Mouse (Mus musculus) activated CD4-positive, CD25-positive, alpha-beta regulatory T cell (primary cell): ENCODE results near the gene Zswim2. TPM values are rescaled to one million over a fixed set of nuclear protein-coding genes. Genes with fewer than 3 reads are reported as not detected.

ENCODE experiments used
- polyA plus RNA-seq, 2 experiments: library from polyadenylated mRNA; unstranded; fragments of 100-300 nt; shearing (Covaris generic); gene quantifications; one replicate each; pipeline ENCODE4 v1.2.1; 2017

The Zswim2 gene
- not detected for polyA plus RNA-seq

DNA sequence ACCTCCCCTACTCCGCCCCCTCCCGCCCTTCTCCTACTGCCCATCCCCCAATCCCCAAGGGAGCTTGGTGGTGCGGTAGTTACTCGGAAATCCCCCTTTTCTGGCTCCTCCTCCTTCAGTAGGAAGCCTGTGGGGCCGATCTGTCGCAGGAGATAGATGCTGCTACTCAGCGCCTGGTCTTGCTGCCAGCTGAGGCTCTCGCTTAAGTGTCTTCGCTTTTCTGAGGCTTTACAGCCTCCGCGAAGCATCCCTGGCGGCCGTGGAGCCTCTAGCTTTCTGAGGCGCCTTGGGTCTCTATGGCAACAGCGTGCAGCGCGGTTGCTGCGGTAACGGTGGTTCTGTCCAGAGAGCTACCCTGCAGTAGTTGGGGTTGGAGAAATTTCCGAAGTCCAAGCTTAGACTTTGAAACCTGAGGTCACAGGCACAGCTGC is at the start of gene Zswim2:
Gene Zswim2, minus strand, starts transcription at position 298 of the 431 bp plus-strand sequence.

DNA sequence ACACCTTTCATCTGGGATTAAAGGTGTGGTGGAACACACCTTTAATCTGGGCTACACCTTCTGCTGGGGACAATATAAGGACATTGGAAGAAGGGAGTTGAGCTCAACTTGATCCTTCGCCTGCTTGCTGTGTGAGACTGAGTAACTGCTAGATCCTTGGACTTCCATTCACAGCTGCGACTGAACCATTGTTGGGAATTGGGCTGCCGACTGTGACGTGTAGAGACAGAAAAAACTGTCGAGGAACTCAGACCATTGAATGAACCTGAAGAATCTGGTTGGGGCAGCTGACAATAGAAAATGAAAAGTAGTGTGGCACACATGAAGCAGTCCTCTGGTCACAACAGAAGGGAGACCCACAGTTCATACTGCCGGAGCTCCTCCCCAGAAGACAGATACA is 49.2 kb upstream of the Zswim2 start, which contains the start of gene Gm13691:
Gene Gm13691, plus strand, starts transcription at position 301 of the 400 bp plus-strand sequence.

DNA sequence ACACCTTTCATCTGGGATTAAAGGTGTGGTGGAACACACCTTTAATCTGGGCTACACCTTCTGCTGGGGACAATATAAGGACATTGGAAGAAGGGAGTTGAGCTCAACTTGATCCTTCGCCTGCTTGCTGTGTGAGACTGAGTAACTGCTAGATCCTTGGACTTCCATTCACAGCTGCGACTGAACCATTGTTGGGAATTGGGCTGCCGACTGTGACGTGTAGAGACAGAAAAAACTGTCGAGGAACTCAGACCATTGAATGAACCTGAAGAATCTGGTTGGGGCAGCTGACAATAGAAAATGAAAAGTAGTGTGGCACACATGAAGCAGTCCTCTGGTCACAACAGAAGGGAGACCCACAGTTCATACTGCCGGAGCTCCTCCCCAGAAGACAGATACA is 43.4 kb upstream of the Zswim2 start, which contains the start of gene Gm13697:
Gene Gm13697, plus strand, starts transcription at position 301 of the 400 bp plus-strand sequence.

DNA sequence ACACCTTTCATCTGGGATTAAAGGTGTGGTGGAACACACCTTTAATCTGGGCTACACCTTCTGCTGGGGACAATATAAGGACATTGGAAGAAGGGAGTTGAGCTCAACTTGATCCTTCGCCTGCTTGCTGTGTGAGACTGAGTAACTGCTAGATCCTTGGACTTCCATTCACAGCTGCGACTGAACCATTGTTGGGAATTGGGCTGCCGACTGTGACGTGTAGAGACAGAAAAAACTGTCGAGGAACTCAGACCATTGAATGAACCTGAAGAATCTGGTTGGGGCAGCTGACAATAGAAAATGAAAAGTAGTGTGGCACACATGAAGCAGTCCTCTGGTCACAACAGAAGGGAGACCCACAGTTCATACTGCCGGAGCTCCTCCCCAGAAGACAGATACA is 37.6 kb upstream of the Zswim2 start, which contains the start of gene Gm13694:
Gene Gm13694, plus strand, starts transcription at position 301 of the 400 bp plus-strand sequence.

DNA sequence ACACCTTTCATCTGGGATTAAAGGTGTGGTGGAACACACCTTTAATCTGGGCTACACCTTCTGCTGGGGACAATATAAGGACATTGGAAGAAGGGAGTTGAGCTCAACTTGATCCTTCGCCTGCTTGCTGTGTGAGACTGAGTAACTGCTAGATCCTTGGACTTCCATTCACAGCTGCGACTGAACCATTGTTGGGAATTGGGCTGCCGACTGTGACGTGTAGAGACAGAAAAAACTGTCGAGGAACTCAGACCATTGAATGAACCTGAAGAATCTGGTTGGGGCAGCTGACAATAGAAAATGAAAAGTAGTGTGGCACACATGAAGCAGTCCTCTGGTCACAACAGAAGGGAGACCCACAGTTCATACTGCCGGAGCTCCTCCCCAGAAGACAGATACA is 31.8 kb upstream of the Zswim2 start, which contains the start of gene Gm13696:
Gene Gm13696, plus strand, starts transcription at position 301 of the 400 bp plus-strand sequence.

DNA sequence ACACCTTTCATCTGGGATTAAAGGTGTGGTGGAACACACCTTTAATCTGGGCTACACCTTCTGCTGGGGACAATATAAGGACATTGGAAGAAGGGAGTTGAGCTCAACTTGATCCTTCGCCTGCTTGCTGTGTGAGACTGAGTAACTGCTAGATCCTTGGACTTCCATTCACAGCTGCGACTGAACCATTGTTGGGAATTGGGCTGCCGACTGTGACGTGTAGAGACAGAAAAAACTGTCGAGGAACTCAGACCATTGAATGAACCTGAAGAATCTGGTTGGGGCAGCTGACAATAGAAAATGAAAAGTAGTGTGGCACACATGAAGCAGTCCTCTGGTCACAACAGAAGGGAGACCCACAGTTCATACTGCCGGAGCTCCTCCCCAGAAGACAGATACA is 26.0 kb upstream of the Zswim2 start, which contains the start of gene Gm13695:
Gene Gm13695, plus strand, starts transcription at position 301 of the 400 bp plus-strand sequence.

DNA sequence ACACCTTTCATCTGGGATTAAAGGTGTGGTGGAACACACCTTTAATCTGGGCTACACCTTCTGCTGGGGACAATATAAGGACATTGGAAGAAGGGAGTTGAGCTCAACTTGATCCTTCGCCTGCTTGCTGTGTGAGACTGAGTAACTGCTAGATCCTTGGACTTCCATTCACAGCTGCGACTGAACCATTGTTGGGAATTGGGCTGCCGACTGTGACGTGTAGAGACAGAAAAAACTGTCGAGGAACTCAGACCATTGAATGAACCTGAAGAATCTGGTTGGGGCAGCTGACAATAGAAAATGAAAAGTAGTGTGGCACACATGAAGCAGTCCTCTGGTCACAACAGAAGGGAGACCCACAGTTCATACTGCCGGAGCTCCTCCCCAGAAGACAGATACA is 20.2 kb upstream of the Zswim2 start, which contains the start of gene Gm13693:
Gene Gm13693, plus strand, starts transcription at position 301 of the 400 bp plus-strand sequence.

DNA sequence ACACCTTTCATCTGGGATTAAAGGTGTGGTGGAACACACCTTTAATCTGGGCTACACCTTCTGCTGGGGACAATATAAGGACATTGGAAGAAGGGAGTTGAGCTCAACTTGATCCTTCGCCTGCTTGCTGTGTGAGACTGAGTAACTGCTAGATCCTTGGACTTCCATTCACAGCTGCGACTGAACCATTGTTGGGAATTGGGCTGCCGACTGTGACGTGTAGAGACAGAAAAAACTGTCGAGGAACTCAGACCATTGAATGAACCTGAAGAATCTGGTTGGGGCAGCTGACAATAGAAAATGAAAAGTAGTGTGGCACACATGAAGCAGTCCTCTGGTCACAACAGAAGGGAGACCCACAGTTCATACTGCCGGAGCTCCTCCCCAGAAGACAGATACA is 14.4 kb upstream of the Zswim2 start, which contains the start of gene Gm13698:
Gene Gm13698, plus strand, starts transcription at position 301 of the 400 bp plus-strand sequence.

Other genes with a start within 250 kb of the Zswim2 start
- 10 to 100 TPM; 38.5 to 70.0 TPM for gene Itgav, start 216.8 kb downstream of the Zswim2 start, polyA plus RNA-seq
- gene Fam171b, start 128.6 kb downstream of the Zswim2 start, polyA plus RNA-seq = under 1 TPM in 1 of 2 experiments, not detected in 1; 0.14 TPM
- gene Gm13698, start 14.5 kb upstream of the Zswim2 start, polyA plus RNA-seq = under 1 TPM in 1 of 2 experiments, not detected in 1; 0.16 TPM
- gene Gm13693, start 20.3 kb upstream of the Zswim2 start, polyA plus RNA-seq = under 1 TPM in 1 of 2 experiments, not detected in 1; 0.16 TPM
- not detected for gene Gm13695, start 26.1 kb upstream of the Zswim2 start, polyA plus RNA-seq
- gene Gm13696, start 31.9 kb upstream of the Zswim2 start, polyA plus RNA-seq = under 1 TPM in 1 of 2 experiments, not detected in 1; 0.16 TPM
- gene Gm13694, start 37.7 kb upstream of the Zswim2 start, polyA plus RNA-seq = under 1 TPM in 1 of 2 experiments, not detected in 1; 0.16 TPM
- gene Gm13697, start 43.5 kb upstream of the Zswim2 start, polyA plus RNA-seq = under 1 TPM in 1 of 2 experiments, not detected in 1; 0.16 TPM
- under 1 TPM in 1 of 2 experiments, not detected in 1; 0.16 TPM for gene Gm13691, start 49.3 kb upstream of the Zswim2 start, polyA plus RNA-seq